Mouse (Mus musculus) MEL (cell line): Measurements from ENCODE around the gene Polr3a. TPM values are rescaled to one million over a fixed set of nuclear protein-coding genes. Genes with fewer than 3 reads are reported as not detected.

Experiments
- DNase-seq: peaks from one replicate; pipeline ENCODE4 v3.0.0; 2011; ENCODE audit warnings: low read depth, low spot score
- H3K27ac ChIP-seq: 2 replicates; pipeline ENCODE4 v1.5.1; 2012; ENCODE audit warnings: low read depth, mild to moderate bottlenecking, control low read depth, low read length, moderate library complexity; ENCODE audit not compliant: control insufficient read depth
- H3K27me3 ChIP-seq, 2 experiments: fragments of 150-350 bp in 1 of 2; sonication (generic) in 1 of 2; 2 replicates each; pipeline ENCODE4 v1.6.1; 2012; ENCODE audit warnings: low read length in 2 of 2, mild to moderate bottlenecking in 2 of 2, improper control_type of control experiment in 1 of 2, moderate library complexity in 1 of 2; ENCODE audit not compliant: insufficient read depth in 2 of 2, control insufficient read depth in 1 of 2
- H3K36me3 ChIP-seq, 2 experiments: 2 replicates each; pipeline ENCODE4 v1.6.1; 2012 to 2014; ENCODE audit warnings: low read length in 2 of 2, improper control_type of control experiment in 1 of 2, inconsistent platforms in 1 of 2, mild to moderate bottlenecking in 1 of 2; ENCODE audit not compliant: insufficient read depth in 2 of 2, control insufficient read depth in 1 of 2
- H3K4me1 ChIP-seq, 2 experiments: fragments of 150-350 bp in 1 of 2; sonication (generic) in 1 of 2; 2 replicates each; pipeline ENCODE4 v1.6.1; 2012; ENCODE audit warnings: low read length in 2 of 2, improper control_type of control experiment in 1 of 2, mild to moderate bottlenecking in 1 of 2; ENCODE audit not compliant: insufficient read depth in 2 of 2, control insufficient read depth in 1 of 2
- H3K4me3 ChIP-seq, 2 experiments: fragments of 150-350 bp in 1 of 2; sonication (generic) in 1 of 2; 2 replicates each; pipeline ENCODE4 v1.5.1; 2012; ENCODE audit warnings: low read depth in 2 of 2, low read length in 2 of 2, mild to moderate bottlenecking in 2 of 2, moderate library complexity in 2 of 2, control low read depth in 1 of 2, improper control_type of control experiment in 1 of 2; ENCODE audit not compliant: control insufficient read depth in 1 of 2, insufficient read depth in 1 of 2
- H3K79me2 ChIP-seq: 2 replicates; pipeline ENCODE4 v1.6.1; 2012; ENCODE audit warnings: mild to moderate bottlenecking, low read length, moderate library complexity; ENCODE audit not compliant: control insufficient read depth, poor library complexity, insufficient read depth
- H3K9ac ChIP-seq: 2 replicates; pipeline ENCODE4 v1.6.1; 2012; ENCODE audit warnings: low read depth, mild to moderate bottlenecking, control low read depth, low read length, moderate library complexity; ENCODE audit not compliant: control insufficient read depth, poor library complexity, severe bottlenecking
- H3K9me3 ChIP-seq: fragments of 150-350 bp; sonication (generic); replicated peaks from 2 replicates; pipeline ENCODE4 v1.6.1; 2012; ENCODE audit warnings: mild to moderate bottlenecking, low read length, improper control_type of control experiment, moderate library complexity; ENCODE audit not compliant: insufficient read depth
- BHLHE40 ChIP-seq: IDR thresholded peaks from 2 replicates; pipeline ENCODE4 v1.6.1; 2012; ENCODE audit warnings: low read depth, mild to moderate bottlenecking, inconsistent platforms, low read length, improper control_type of control experiment, borderline replicate concordance
- CHD1 ChIP-seq: IDR thresholded peaks from 2 replicates; pipeline ENCODE4 v1.6.1; 2012; ENCODE audit warnings: low read depth, mild to moderate bottlenecking, inconsistent platforms, low read length, improper control_type of control experiment
- CTCF ChIP-seq, 3 experiments: IDR thresholded peaks in 2 of 3; conservative IDR thresholded peaks in 1 of 3; 2 replicates each; pipeline ENCODE4 v1.5.1; 2011 to 2012; ENCODE audit warnings: low read length in 3 of 3, low read depth in 2 of 3, mild to moderate bottlenecking in 2 of 3, improper control_type of control experiment in 1 of 3, inconsistent platforms in 1 of 3, mixed read lengths in 1 of 3, moderate library complexity in 1 of 3; ENCODE audit not compliant: control insufficient read depth in 1 of 3, insufficient read depth in 1 of 3, poor library complexity in 1 of 3, severe bottlenecking in 1 of 3
- E2F4 ChIP-seq: IDR thresholded peaks from 2 replicates; pipeline ENCODE4 v1.6.1; 2011; ENCODE audit warnings: low read depth, low read length, improper control_type of control experiment, borderline replicate concordance
- EP300 ChIP-seq, 2 experiments: IDR thresholded peaks; 2 replicates each; pipeline ENCODE4 v1.6.1; 2011; ENCODE audit warnings: improper control_type of control experiment in 2 of 2, low read length in 2 of 2, low read depth in 1 of 2, mild to moderate bottlenecking in 1 of 2
- ETS1 ChIP-seq: IDR thresholded peaks from 2 replicates; pipeline ENCODE4 v1.6.1; 2012; ENCODE audit warnings: low read depth, mild to moderate bottlenecking, inconsistent platforms, low read length, improper control_type of control experiment, moderate library complexity
- GABPA ChIP-seq: IDR thresholded peaks from 2 replicates; pipeline ENCODE4 v1.6.1; 2012; ENCODE audit warnings: low read depth, mild to moderate bottlenecking, inconsistent platforms, low read length, improper control_type of control experiment, moderate library complexity
- GATA1 ChIP-seq: IDR thresholded peaks from 2 replicates; pipeline ENCODE4 v1.6.1; 2011; ENCODE audit warnings: low read depth, low read length, improper control_type of control experiment
- HCFC1 ChIP-seq: IDR thresholded peaks from 2 replicates; pipeline ENCODE4 v1.6.1; 2012; ENCODE audit warnings: low read depth, mild to moderate bottlenecking, inconsistent platforms, low read length, improper control_type of control experiment, moderate library complexity
- JUND ChIP-seq: IDR thresholded peaks from 2 replicates; pipeline ENCODE4 v1.6.1; 2011; ENCODE audit warnings: low read depth, mild to moderate bottlenecking, improper control_type of control experiment, low read length
- KAT2A ChIP-seq: conservative IDR thresholded peaks from 2 replicates; pipeline ENCODE4 v1.6.1; 2012; ENCODE audit warnings: low read depth, low read length, improper control_type of control experiment, inconsistent platforms
- MAFK ChIP-seq: IDR thresholded peaks from 2 replicates; pipeline ENCODE4 v1.6.1; 2011; ENCODE audit warnings: low read depth, mild to moderate bottlenecking, low read length, improper control_type of control experiment, borderline replicate concordance
- MAZ ChIP-seq: IDR thresholded peaks from 2 replicates; pipeline ENCODE4 v1.6.1; 2012; ENCODE audit warnings: low read depth, mild to moderate bottlenecking, inconsistent platforms, low read length, improper control_type of control experiment
- MEF2A ChIP-seq: IDR thresholded peaks from 2 replicates; pipeline ENCODE4 v1.6.1; 2014; ENCODE audit warnings: low read depth, mild to moderate bottlenecking, inconsistent platforms, low read length, improper control_type of control experiment; ENCODE audit not compliant: poor library complexity, insufficient replicate concordance, severe bottlenecking; ENCODE audit errors: extremely low read depth
- MXI1 ChIP-seq: IDR thresholded peaks from 2 replicates; pipeline ENCODE4 v1.6.1; 2011; ENCODE audit warnings: mild to moderate bottlenecking, low read depth, low read length, improper control_type of control experiment
- MYB ChIP-seq: IDR thresholded peaks from 2 replicates; pipeline ENCODE4 v1.6.1; 2011; ENCODE audit warnings: mild to moderate bottlenecking, low read depth, low read length, improper control_type of control experiment
- MYC ChIP-seq: IDR thresholded peaks from 2 replicates; pipeline ENCODE4 v1.6.1; 2011; ENCODE audit warnings: low read depth, mild to moderate bottlenecking, low read length, improper control_type of control experiment, moderate library complexity
- NELFE ChIP-seq: IDR thresholded peaks from 2 replicates; pipeline ENCODE4 v1.6.1; 2011; ENCODE audit warnings: low read depth, low read length, improper control_type of control experiment
- NRF1 ChIP-seq: IDR thresholded peaks from 2 replicates; pipeline ENCODE4 v1.6.1; 2014; ENCODE audit warnings: low read depth, mild to moderate bottlenecking, inconsistent platforms, low read length, improper control_type of control experiment, moderate library complexity; ENCODE audit not compliant: poor library complexity, insufficient read depth, severe bottlenecking
- POLR2A ChIP-seq, 2 experiments: IDR thresholded peaks; 2 replicates each; pipeline ENCODE4 v1.6.1; 2011 to 2012; ENCODE audit warnings: low read length in 2 of 2, mild to moderate bottlenecking in 2 of 2, control low read depth in 1 of 2, improper control_type of control experiment in 1 of 2, low read depth in 1 of 2, moderate library complexity in 1 of 2; ENCODE audit not compliant: control insufficient read depth in 1 of 2, insufficient read depth in 1 of 2, poor library complexity in 1 of 2
- POLR2AphosphoS2 ChIP-seq: IDR thresholded peaks from 2 replicates; pipeline ENCODE4 v1.6.1; 2011; ENCODE audit warnings: low read length, improper control_type of control experiment
- POLR2AphosphoS5 ChIP-seq: IDR thresholded peaks from 2 replicates; pipeline ENCODE4 v1.6.1; 2012; ENCODE audit warnings: low read depth, borderline replicate concordance, mild to moderate bottlenecking, inconsistent platforms, low read length, moderate library complexity, mixed read lengths
- RAD21 ChIP-seq: IDR thresholded peaks from 2 replicates; pipeline ENCODE4 v1.6.1; 2011; ENCODE audit warnings: mild to moderate bottlenecking, low read depth, low read length, improper control_type of control experiment
- RCOR1 ChIP-seq: IDR thresholded peaks from 2 replicates; pipeline ENCODE4 v1.6.1; 2012; ENCODE audit warnings: low read depth, mild to moderate bottlenecking, inconsistent platforms, low read length, improper control_type of control experiment
- SIN3A ChIP-seq: IDR thresholded peaks from 2 replicates; pipeline ENCODE4 v1.6.1; 2012; ENCODE audit warnings: low read length, improper control_type of control experiment, inconsistent platforms
- SMC3 ChIP-seq: IDR thresholded peaks from 2 replicates; pipeline ENCODE4 v1.6.1; 2011; ENCODE audit warnings: low read depth, low read length, improper control_type of control experiment
- TAL1 ChIP-seq: IDR thresholded peaks from 2 replicates; pipeline ENCODE4 v1.6.1; 2012; ENCODE audit warnings: mild to moderate bottlenecking, inconsistent platforms, low read length, moderate library complexity, mixed read lengths
- TBP ChIP-seq: IDR thresholded peaks from 2 replicates; pipeline ENCODE4 v1.8.0; 2011; ENCODE audit warnings: low read depth, low read length, improper control_type of control experiment
- TCF12 ChIP-seq: IDR thresholded peaks from 2 replicates; pipeline ENCODE4 v1.6.1; 2014; ENCODE audit warnings: low read depth, mild to moderate bottlenecking, inconsistent platforms, low read length, improper control_type of control experiment, moderate library complexity
- UBTF ChIP-seq: IDR thresholded peaks from 2 replicates; pipeline ENCODE4 v1.6.1; 2012; ENCODE audit warnings: low read depth, mild to moderate bottlenecking, inconsistent platforms, low read length, improper control_type of control experiment, moderate library complexity, borderline replicate concordance; ENCODE audit not compliant: insufficient read depth
- USF1 ChIP-seq: IDR thresholded peaks from 2 replicates; pipeline ENCODE4 v1.6.1; 2014; ENCODE audit warnings: low read depth, mild to moderate bottlenecking, inconsistent platforms, low read length, improper control_type of control experiment, moderate library complexity
- USF2 ChIP-seq, 2 experiments: IDR thresholded peaks; 2 replicates each; pipeline ENCODE4 v1.6.1; 2011 to 2012; ENCODE audit warnings: improper control_type of control experiment in 2 of 2, low read length in 2 of 2, borderline replicate concordance in 1 of 2, inconsistent platforms in 1 of 2, low read depth in 1 of 2, mild to moderate bottlenecking in 1 of 2; ENCODE audit not compliant: insufficient read depth in 1 of 2
- ZC3H11A ChIP-seq: IDR thresholded peaks from 2 replicates; pipeline ENCODE4 v1.6.1; 2012; ENCODE audit warnings: low read depth, mild to moderate bottlenecking, inconsistent platforms, low read length, improper control_type of control experiment
- ZKSCAN1 ChIP-seq: IDR thresholded peaks from 2 replicates; pipeline ENCODE4 v1.6.1; 2012; ENCODE audit warnings: low read depth, mild to moderate bottlenecking, inconsistent platforms, low read length, improper control_type of control experiment, moderate library complexity
- ZMIZ1 ChIP-seq: IDR thresholded peaks from 2 replicates; pipeline ENCODE4 v1.6.1; 2012; ENCODE audit warnings: low read depth, mild to moderate bottlenecking, inconsistent platforms, low read length, improper control_type of control experiment, moderate library complexity
- ZNF384 ChIP-seq: IDR thresholded peaks from 2 replicates; pipeline ENCODE4 v1.6.1; 2012; ENCODE audit warnings: low read depth, mild to moderate bottlenecking, inconsistent platforms, low read length, improper control_type of control experiment
- polyA plus RNA-seq, 2 experiments: library from polyadenylated mRNA; stranded (reverse) in 1 of 2; unstranded in 1 of 2; fragments of >175 nt in 1 of 2; fragments of >200 nt in 1 of 2; gene quantifications; 2 replicates each; pipeline versions ENCODE4 v1.2.1 to v1.2.4; 2012; ENCODE audit warnings: low replicate concordance in 2 of 2, low read depth in 1 of 2; ENCODE audit not compliant: insufficient read length in 2 of 2, insufficient read depth in 1 of 2, missing spikeins in 1 of 2
- total RNA-seq: library from RNA; depleted of rRNA; stranded (reverse); fragments of 300-350 nt; gene quantifications from 2 replicates; pipeline ENCODE4 v1.2.3, GENCODE M21; 2012; rRNA removed

Polr3a gene
- 22.8 and 24.0 TPM in 2 replicates for total RNA-seq
- polyA plus RNA-seq = 10 to 100 TPM in 1 of 2 experiments, not detected in 1; 26.6 TPM

- DNase-seq = peak; percentile 96
- Histone ChIP-seq H3K27ac (peak within 1 kb of the TSS; percentile 29), H3K79me2 (peaks cover 31% of the 10 kb centered on the region)
- TF ChIP-seq E2F4 (no peak), POLR2AphosphoS5 (no peak), MEF2A (no peak), BHLHE40 (peak; percentile 100), GABPA (peak; percentile 81; the same call in 1 of the 2 replicates), MYB (no peak), HCFC1 (peak; percentile 96), SMC3 (no peak), ZC3H11A (no peak), ETS1 (0 out of 2 replicates have a peak, but pooled peaks have one; percentile 50), UBTF (no peak), MAFK (no peak), GATA1 (no peak), USF1 (peak; percentile 91), SIN3A (peak; percentile 96), MAZ (no peak), ZNF384 (no peak), POLR2A (IDR thresholded peaks at IDR 0.05; ENCODE audit: control insufficient read depth in 1 of 2, insufficient read depth in 1 of 2, low read depth in 1 of 2, low read length in 2 of 2, poor library complexity in 1 of 2) (peak; percentile 76 to 80), KAT2A (peak; percentile 78; the same call in 1 of the 2 replicates), USF2 (IDR thresholded peaks at IDR 0.05; ENCODE audit: borderline replicate concordance in 1 of 2, insufficient read depth in 1 of 2, low read depth in 1 of 2, low read length in 2 of 2) (no peak), RCOR1 (no peak), EP300 (IDR thresholded peaks at IDR 0.05; ENCODE audit: low read depth in 1 of 2, low read length in 2 of 2) (0 out of 4 replicates have a peak, but pooled peaks of 1 of the 2 experiments have one; percentile 38), JUND (no peak), TBP (peak; percentile 83), NRF1 (no peak; the same call in 1 of the 2 replicates), TCF12 (peak; percentile 63), ZMIZ1 (no peak), RAD21 (no peak), POLR2AphosphoS2 (no peak), MYC (peak; percentile 81), ZKSCAN1 (no peak), CHD1 (no peak), TAL1 (no peak), NELFE (peak; percentile 79), CTCF (IDR thresholded peaks at IDR 0.05 in 2 of 3, conservative IDR thresholded peaks at IDR 0.05 in 1 of 3; ENCODE audit: control insufficient read depth in 1 of 3, insufficient read depth in 1 of 3, low read depth in 2 of 3, low read length in 3 of 3, poor library complexity in 1 of 3, severe bottlenecking in 1 of 3) (peak; percentile 56 to 86 (median 78); a peak in 5 of 6 replicates), MXI1 (peak; percentile 96)
These were observed at the start of gene Polr3a, which contains the start of gene Rps24 for GRCm38 (mm10) chr14:24486773-24487227. Gene Polr3a (minus strand): TSS chr14:24487058. Gene Rps24 (plus strand): TSS chr14:24487125.

More at GRCm38 (mm10) chr14:24486773-24487227, at the start of gene Polr3a, which contains the start of gene Rps24:
- Histone ChIP-seq H3K36me3 (peaks cover 5 to 9% of the 10 kb centered on the region in 2 experiments; a peak in 3 of 4 replicates), H3K27me3 (no peaks in the 10 kb centered on the region), H3K4me1 (peaks cover 2 to 17% of the 10 kb centered on the region in 2 experiments; a peak in 3 of 4 replicates), H3K9ac (peak within 1 kb of the TSS; percentile 85), H3K9me3 (no peaks in the 10 kb centered on the region), H3K4me3 (peak within 1 kb of the TSS; percentile 52 to 80)
